Mouse (Mus musculus) layer of hippocampus, adult 11-12 months (tissue): ENCODE measurements around the gene Slpi.

Source experiments
- DNase-seq: peaks from one replicate; pipeline ENCODE4 v3.0.0; 2022; ENCODE audit warnings: low spot score

Slpi gene

GRCm38 (mm10) chr2:164389020-164389419, at the start of gene Slpi:
Gene Slpi, minus strand, starts transcription at chr2:164389095.
- peak; percentile 69 for DNase-seq

- DNase-seq, result no peak
Observed at GRCm38 (mm10) chr2:164438257-164438656, 49.4 kb upstream of the Slpi start.

GRCm38 (mm10) chr2:164437710-164438109, 48.8 kb upstream of the Slpi start:
- no peak for DNase-seq

GRCm38 (mm10) chr2:164436961-164437360, 48.1 kb upstream of the Slpi start:
- DNase-seq, result no peak

- DNase-seq, result peak; percentile 35
Observed at GRCm38 (mm10) chr2:164436215-164436913, 47.5 kb upstream of the Slpi start.

- no peak for DNase-seq
Observed at GRCm38 (mm10) chr2:164435216-164436090, 46.6 kb upstream of the Slpi start.

- no peak for DNase-seq
Observed at GRCm38 (mm10) chr2:164434681-164435080, 45.8 kb upstream of the Slpi start.

GRCm38 (mm10) chr2:164433278-164433895, 44.5 kb upstream of the Slpi start:
- no peak for DNase-seq

GRCm38 (mm10) chr2:164432541-164433191, 43.8 kb upstream of the Slpi start:
- DNase-seq, result no peak

GRCm38 (mm10) chr2:164431676-164432465, 43.0 kb upstream of the Slpi start:
- DNase-seq, result no peak

- no peak for DNase-seq
Observed at GRCm38 (mm10) chr2:164430697-164431096, 41.8 kb upstream of the Slpi start.

GRCm38 (mm10) chr2:164429881-164430615, 41.2 kb upstream of the Slpi start:
- DNase-seq, result no peak

- DNase-seq, result no peak
Observed at GRCm38 (mm10) chr2:164428451-164428850, 39.6 kb upstream of the Slpi start.

GRCm38 (mm10) chr2:164426952-164427351, 38.1 kb upstream of the Slpi start:
- DNase-seq, result no peak

- no peak for DNase-seq
Observed at GRCm38 (mm10) chr2:164426121-164426520, 37.2 kb upstream of the Slpi start.

- no peak for DNase-seq
Observed at GRCm38 (mm10) chr2:164425401-164425800, 36.5 kb upstream of the Slpi start.

- no peak for DNase-seq
Observed at GRCm38 (mm10) chr2:164424406-164424805, 35.5 kb upstream of the Slpi start.

GRCm38 (mm10) chr2:164423464-164423863, 34.6 kb upstream of the Slpi start:
- no peak for DNase-seq

- no peak for DNase-seq
Observed at GRCm38 (mm10) chr2:164422675-164423393, 33.9 kb upstream of the Slpi start.

- DNase-seq, result no peak
Observed at GRCm38 (mm10) chr2:164421979-164422378, 33.1 kb upstream of the Slpi start.
